Mouse (Mus musculus) layer of hippocampus, adult 18-20 months (tissue): ENCODE measurements at regions not wholly inside any gene's neighbourhood (a gene's known extent, or its start where the extent isn't known, plus 50 kb on each side); places are given as distances from the start of the nearest gene placed in this dataset.

Source experiments
- DNase-seq, 2 experiments: peaks; one replicate each; pipeline ENCODE4 v3.0.0; 2022; ENCODE audit warnings: low spot score in 2 of 2

DNA sequence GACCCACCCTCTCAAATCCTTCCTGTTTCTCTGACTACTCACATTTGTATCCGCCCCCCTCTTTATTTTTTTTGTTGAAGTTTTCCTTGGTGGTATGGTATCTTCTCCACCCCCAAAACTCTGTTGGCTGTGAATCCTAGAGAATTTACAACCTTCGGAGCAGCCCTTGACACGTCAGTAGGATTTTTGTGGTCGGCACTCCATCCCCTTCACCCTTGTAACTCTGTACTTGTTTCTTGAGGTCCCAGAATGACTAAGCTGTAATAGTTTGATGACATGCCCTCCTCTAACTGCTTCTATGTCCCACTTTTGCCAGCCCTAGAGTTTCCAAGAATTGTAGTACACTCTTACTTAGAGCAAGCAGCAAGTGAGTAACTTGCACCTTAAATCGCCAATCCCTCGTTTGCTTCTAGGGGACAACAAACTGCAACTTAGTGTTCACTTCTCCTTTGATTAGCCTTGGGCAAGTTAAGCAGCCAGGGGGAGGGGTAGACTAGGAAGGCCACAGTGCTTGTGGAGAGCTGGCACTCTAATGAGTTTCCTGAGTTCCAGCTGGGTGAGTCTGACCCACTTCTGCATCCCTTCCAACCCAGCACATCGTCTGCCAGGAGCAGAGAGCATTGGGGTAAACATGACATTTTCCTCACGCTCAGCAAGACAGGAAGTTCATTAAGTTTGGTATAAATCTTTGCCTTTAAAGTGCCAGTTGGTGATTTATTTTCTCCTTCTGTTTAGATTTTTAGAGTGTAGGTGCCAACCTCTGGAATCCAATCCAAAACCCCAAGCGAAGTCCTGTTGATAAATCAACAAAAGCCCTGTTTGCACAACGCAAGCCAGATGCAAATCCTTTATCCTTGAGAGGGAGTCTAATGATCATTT lies 118.7 kb downstream of the Foxa2 start:
- peak; percentile 3 to 5 for DNase-seq

DNA sequence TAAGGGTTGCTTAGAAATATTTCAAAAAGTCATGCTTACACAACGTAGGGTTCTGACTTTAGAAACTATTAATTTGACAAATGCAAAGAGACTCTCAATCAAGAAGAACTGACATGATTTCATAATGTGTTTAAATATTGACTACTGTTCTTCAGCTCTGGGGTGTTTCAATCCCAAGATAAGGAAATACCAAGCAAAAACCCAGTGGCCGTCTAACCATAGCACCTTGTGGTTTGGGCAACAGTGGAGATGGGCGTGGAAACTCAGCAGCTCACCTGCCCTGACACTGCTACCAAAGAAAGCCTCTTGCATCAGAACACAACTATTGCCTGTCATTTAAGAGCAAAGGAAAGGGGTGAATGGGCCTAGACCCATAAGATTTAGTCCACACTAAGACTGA lies 119.9 kb downstream of the Foxa2 start:
- no peak for DNase-seq

DNA sequence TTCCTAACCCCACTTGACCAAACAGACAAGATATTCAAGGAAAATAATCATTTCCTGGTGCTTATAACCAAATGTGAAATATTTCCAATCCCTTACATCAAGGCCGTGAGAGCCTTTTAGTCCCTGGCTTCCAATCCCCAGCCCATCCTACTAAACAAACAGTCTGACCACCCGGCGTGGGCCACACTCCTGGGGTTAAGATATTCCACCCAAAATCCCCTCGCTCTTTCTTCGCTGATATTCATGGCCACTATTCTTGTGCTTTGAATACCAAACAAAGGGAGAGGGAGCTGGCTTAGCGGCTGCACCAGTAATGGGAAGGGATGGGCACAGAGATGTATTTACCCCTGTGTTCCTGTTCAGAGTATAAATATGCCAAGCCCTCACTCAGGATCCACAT lies 139.4 kb downstream of the Foxa2 start:
- no peak for DNase-seq

DNA sequence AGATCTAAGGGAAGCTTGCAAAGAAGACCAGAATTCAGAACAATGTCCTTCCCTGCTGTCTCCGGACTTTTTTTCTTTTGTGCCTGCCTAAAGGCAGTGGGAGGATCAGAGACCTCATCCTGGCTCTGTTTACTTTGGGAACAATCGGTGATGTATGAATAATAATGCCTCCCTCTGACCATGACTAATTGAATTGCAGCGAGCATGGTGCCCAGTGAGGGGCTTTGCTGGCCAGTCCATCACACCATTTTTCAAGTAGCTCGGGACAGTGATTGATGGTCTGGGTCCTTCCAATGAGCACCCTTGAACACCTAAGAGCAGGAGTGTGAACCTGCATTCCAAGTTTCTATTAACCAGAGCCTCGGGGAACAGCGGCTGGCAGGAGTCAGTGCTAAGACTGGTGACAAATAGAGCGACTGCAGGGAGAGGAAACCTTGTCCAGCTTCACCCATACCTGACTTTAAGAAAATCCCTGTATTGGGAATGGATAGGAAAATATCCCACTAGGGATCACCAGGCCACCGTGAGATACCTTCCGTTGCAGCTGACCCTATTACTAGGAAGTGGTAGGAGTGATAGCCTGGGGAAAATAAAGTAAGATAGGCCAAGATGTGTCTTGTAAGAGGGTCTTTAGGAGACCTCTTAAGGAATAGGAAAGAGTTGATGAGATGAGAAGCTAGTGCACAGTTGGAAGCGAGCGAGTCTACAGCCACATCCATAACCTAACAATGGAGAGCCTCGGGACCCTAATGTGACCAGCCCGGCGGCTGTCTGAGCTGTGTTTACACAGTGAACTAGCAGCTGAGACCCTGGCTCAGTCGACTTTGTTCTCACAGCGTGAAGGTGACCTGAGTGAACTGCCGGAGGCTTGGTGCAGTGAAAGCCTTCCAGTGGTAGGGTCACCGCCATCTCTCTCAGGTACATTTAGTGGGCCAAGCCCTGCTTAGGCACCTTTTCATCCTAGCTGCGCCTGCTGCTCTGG lies 140.7 kb downstream of the Foxa2 start:
- DNase-seq: no peak

DNA sequence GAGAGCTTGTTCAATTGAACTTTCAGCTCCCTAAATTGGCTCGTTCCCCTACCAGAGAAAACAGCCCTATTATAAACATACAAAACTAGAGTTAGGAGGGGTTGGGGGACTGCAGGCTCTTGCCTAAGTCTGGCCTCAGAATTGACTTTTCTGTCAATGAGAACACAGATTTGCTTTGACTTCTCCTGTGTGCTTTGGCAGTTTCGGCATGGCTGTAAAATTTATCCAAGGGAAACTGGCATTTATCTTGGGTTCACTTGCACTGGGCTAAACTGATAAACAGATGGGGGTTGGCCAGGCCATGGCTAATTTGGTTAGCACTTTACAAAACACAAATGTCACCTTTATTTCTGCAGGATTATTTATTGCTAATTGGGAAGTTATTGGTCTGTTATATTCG lies 141.7 kb downstream of the Foxa2 start:
- DNase-seq: no peak

DNA sequence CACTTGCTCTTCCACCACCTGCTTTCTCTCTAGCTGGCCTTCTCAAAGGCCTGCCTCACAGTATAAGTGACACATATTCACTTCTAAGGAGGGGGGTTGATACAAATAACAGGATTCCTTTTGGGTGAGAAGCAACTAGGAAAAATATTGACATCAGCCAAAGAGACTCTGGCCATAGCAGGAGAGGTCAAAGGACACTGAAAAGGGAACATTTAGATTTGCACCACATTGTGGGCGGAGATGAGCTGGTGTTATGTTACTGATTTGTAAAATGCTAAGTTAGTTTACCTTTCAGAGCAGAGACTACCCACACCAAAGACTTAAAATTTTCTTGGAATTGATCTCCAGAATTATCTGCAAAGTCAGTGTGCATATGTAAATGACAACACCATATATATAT lies 147.5 kb downstream of the Foxa2 start:
- no peak for DNase-seq

DNA sequence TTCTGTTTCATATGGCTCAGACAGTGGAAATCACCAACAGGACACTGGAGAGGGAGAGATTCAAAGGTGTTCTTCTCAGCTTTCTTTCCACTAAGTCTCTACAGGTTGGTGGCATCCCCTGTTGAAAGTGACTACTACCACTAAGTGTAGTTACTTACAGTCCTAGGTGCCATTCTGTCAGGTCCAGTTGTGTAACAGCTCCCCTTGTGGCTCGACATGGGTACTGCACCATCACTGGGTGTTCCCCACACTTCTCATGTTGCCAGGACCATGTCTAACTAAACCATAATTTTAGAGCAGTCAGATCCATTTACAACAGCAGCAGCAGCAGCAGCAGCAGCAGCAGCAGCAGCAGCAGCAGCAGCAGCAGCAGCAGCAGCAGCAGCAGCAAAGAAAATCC lies 151.1 kb downstream of the Foxa2 start:
- peak in 1 of 2 experiments; percentile 29 for DNase-seq

DNA sequence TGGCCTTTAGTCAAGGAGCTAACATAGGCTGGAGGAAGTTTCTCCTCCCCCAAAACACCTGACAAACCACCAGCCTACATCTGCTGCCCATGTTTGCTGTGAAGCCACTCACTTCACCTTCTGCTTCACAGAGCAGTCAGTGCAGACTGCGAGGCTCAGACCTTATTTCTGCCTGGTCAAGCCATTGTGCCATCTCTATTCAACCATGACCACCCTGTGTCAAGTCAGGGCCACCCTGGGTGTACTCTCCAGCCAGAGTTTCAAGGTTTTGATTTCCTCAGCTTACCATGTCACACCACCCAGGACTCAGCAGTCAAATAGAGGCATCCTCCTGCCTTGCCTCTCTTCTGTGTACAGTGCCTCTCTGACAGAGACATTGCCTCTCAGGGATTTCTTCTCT lies 152.6 kb downstream of the Foxa2 start:
- DNase-seq: no peak

DNA sequence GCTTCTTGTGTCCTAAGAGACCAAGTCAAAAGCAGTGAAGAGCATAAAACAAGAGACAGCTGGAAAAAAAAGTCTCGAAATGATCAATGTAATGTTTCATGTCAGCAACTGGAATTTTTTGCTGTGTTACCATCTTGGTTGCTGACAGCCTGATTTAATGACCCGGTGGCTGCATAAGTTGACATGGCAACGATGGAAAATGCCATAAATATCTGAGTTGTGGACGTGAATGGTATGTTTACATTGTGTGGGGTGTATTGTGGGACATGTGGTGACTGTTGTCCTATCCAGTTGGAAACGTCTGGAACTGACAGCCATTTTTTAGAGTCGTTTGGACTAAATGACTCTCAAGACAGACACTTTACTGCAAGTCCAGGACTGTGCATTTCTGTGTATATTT lies 160.6 kb downstream of the Foxa2 start:
- no peak for DNase-seq

DNA sequence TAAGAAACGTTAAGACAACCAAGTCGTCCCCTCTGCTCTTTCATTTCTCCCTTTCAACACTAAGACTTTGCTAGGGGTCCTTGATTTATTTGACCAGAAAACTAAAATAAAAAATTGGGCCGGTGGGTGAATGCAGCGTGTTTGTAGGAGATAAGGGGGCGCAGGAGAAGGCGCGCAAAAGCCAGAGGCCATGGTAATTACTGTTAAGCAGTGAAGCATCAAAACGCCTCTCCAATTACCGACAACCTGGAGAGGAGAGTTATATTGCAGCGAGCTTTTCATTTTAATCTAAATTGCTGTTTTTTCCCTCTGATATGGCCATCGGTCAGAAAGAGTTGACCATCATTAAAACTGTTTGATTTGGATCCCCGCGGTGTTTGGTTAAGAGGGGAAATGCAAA lies 168.9 kb downstream of the Foxa2 start:
- DNase-seq: no peak

DNA sequence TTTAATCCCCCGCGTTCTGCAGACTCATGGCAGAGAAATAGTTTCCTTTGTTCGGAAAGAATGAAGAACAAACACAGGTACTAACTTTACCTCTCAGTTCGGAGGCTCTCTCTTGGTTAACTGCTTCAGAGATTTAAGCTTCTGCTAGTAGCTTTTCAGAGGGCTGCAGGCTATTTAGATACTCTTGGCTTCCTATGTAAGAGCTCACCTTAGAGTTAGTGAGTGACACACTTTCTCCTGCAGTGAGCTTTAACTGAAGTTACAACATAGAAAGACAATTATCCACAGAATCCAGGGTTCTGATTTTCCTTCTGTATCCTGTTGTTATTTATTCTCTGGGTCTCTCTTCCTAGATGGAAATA lies 169.2 kb downstream of the Foxa2 start:
- no peak for DNase-seq

DNA sequence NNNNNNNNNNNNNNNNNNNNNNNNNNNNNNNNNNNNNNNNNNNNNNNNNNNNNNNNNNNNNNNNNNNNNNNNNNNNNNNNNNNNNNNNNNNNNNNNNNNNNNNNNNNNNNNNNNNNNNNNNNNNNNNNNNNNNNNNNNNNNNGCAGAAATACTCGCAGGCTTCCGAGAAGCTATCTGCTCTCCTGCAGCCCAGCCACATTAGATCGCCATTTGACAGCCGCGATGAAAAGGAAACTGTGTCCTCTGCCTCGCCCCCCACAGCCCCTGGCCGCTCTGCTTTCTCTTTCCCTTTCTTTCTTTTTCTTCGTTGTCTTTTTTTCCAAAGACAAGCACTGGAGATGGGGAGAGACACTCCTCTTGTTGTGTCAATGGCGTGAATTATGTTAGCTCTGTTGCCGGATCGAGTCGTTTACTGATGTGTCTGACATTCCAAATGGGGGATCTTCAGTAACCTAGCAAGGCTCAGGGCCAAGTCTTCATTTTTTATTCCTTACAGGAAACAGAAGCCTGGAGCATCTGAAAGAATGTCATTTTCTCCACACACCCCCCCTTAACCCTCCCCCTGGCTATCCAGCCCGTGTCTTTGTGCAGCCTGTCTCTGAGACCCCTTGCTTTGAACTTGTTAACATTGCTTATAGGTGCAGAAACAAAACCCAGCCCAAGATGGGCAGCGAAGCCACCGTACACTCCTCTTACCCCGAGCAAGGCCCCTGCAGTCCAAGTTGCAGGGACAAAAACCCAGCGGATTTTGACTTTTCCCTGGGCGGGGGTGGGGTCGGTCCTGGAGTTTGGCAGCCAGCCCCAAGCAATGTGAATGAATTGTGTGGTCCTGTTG lies 169.8 kb downstream of the Foxa2 start:
- peak in 1 of 2 experiments; percentile 16 for DNase-seq

DNA sequence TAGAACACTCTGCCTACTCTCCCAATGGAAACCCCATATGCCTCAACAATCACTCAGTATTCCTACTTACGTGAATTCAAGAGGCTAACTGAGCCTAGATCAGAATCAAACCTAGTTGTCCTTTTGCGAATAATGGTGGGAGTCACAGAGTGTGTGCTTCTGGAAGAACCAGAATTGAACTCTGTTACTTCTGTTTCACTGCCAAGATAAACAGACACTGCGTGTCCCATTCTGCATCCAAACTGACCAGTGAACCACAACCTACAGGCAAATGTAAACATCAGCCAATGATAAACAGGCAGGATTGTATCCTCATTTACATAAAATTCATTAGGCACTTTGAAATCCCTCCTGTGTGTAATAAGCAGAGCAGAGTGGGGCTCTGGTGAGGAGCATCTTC lies 173.8 kb downstream of the Foxa2 start:
- no peak for DNase-seq

DNA sequence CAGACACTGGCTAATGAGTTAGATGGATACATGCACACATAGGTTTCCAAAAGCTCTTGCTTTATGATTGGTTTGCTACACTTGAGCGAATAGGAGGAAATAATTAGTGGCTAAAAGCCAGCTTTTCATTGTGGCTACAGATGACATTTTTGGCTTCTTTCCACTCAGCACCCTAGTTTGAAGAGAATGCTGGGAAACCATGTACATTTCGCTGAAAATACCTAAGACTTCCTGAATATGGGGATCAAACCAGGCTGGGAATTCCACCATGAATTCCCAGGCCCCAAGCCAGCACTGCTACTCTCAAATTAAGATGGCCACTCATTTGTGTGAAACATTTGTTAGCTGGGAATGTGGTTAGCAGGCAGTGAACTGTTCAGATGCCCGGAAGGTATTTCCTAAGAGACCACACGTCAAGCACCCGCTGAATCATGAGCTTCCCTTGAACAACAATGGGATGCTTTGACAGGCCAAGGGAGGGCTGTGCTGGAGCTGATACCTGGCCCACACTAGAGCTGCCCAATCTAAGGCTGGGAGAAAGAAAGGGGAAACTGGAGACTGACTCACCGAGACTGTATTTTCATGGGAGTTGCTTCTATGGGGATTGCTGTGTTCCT lies 195.5 kb downstream of the Foxa2 start:
- no peak for DNase-seq

DNA sequence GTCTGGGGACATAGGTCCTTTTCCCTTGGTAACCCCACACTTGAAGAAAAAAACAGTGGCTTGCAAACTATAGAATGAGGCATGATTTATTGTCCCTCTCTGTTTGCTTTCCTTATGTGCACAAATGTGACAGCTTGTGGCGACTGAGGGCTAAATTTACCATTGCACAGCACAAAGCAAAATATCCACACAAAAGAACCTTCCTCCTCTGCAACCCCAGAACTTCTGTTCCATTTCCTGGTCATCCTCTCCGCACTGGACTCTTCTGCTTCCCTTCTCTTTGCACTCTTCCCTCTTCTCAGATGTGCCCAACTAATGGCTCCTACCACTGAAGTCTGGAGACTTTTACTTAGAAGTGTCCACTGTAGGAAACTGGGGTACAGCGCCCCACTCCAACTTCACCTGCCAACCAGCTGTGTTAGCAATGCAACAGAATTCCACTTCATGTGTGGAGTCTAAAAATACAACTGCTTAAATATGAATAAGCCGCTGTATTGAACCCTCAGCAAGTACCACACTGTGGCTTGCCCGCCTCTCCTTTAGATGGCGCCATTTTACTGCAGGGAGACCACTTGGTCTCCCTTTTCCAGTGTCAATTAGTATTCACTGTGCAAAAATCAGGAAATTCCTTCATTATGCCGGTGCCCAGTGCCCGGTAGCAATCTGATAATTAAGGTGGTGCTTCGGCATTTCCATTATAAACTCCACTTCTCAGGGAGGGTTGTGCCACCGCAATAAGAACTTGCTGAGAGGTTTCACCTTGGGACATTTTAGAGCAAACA lies 199.6 kb downstream of the Foxa2 start:
- peak in 1 of 2 experiments; percentile 11 for DNase-seq

DNA sequence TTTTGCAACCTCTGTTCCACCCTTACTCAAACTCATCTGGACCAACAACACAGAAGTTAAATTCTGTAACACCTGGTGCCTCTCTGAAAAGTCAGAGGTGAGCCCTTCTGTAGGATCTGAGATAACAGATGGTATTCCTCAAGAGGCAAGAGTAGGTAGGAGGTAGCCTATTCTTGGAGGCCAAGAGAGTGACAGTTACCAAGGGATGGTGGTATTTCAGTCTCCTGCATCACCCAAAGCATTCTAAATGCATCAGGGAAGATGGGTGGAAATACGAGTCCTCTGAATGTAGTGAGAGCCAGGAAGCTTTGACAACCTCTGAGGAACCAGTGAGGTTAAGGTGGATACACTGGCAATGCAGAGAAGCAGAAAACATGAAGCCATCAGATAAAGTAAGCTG lies 201.5 kb downstream of the Foxa2 start:
- no peak for DNase-seq

DNA sequence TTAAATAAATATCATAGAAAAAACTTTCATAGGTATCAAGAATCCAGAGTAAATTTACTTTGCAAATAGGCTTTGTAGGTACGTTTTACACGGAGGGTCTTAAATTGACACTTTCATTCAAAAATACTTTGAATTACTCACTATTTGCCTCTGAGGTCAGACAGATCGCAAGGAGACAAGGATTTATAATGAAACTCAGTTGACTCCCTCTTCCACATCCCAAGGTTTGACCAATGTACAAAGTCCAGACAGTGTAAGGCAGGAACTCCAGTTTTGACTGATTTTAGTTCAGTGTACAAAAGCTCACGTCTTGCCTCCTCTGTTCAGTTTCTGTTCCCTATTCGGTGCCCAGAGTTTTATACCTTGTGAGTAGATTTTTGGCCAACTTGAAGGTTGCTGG lies 205.8 kb downstream of the Foxa2 start:
- no peak for DNase-seq

DNA sequence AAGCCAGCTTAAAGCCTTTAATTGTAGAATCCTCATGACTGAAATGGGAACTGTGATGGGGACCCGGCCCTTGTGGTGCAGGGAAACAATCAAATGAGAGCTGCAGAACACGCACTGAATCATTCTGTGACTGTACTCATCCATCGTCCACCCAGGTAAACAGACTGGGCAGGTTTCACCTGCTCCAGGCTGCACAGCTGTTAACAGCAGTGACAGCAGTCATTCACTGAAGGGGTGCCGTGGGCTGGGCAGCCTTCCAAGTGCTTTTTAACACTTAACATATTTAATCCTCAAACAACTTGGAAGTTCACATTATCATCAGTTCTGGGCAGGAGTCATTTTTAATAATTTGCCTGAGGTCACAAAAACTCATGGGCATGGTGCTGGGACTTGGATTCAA lies 208.2 kb downstream of the Foxa2 start:
- DNase-seq: no peak

DNA sequence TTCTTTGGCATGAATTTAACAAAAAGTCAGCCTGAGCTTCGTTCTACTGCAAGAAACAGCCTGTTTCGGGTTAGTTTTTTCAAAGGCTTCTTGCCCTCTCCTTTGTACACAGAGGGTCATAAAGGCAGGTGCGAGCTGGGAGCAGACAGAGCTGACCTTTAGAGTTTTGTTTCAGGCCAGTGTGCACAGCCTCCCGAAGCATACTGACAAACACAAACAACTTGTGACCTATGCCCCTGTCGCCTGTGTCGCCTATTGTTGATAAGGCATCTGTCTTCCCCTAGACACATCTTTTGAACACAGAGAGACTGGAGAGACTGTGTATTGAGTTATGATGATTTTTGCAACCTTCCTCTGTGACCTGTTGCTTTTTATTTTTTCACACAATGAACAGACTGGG lies 216.2 kb downstream of the Foxa2 start:
- no peak for DNase-seq

DNA sequence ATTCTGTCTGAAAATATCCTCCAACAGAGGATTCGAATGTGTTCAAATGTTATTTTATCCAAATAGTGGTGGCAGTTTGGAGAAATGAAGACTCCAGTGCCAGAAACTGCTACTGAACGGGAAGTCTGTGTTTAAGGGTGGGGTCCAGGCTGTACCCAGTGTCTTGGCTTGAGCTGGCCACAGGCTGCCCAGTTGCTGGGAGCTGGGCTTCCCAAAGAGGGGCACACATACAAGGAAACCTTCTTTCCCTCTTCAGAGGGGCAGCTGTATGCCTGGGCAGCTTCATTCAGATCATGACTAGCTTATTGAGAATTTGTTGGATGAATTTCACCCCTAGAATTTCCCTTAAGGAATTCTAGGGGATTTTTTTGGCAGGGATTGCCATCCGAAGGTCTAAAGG lies 229.8 kb downstream of the Foxa2 start:
- no peak for DNase-seq
